Mouse (Mus musculus): ENCODE measurements around the gene Olfr896-ps1.

Gene Olfr896-ps1

GRCm38 (mm10) chr9:38290807-38291206, at the start of gene Olfr896-ps1:
Gene Olfr896-ps1, plus strand, starts transcription at chr9:38291107.
- DNase-seq (ENCODE audit: low read depth, low spot score): no peak

DNA sequence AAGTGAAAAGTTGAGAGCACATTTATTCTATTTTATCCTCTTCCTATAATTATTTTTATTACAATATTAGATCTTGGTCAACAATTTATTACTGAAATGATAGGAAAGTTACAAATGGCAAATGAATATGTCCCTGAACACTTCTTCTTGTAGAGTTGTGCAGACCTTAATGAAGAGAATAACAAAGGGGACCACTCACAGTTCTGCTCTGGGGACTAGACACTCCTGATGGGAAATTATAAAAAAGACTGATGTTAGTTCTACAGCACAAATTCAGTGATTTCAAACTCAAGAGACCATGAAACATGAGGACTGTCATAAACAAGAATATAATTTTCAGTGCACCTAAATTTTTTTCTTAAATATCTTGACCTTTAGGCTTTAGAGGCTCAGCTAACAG, 38.4 kb upstream of the Olfr896-ps1 start, which contains the start of gene Olfr143:
Gene Olfr143 (plus strand): TSS at position 301 of the 400 bp plus-strand sequence.
- DNase-seq (ENCODE audit: low read depth, low spot score): no peak

GRCm38 (mm10) chr9:38267551-38267950, 23.4 kb upstream of the Olfr896-ps1 start, which contains the start of gene Olfr895:
Gene Olfr895, plus strand, starts transcription at chr9:38267851.
- no peak for DNase-seq (ENCODE audit: low read depth, low spot score)

DNA sequence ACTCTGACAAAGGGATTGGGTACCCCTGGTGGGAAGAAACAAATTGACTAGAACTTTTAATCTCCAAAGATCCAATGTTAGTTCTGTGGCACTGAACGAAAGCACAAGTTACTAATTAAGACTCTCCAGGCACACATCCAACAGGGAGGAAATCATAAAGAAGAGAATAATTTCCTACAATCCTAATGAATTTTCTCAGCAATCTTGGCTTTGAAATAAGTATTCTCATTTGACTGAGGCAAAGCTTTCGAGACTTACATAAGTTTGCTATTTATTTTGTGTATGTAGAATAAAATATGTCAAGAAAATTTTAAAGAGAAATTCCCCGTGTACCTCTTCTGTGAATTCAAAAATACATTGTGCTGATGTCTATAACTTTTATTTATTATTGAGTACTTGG, 37.9 kb downstream of the Olfr896-ps1 start, which contains the start of gene Olfr25:
Gene Olfr25 (plus strand): TSS at position 301 of the 400 bp plus-strand sequence.
- DNase-seq (ENCODE audit: low read depth, low spot score): no peak

Data from R1 (cell line).